ENCODE assay signal across 7 mouse cellular contexts in the genomic region with DNA sequence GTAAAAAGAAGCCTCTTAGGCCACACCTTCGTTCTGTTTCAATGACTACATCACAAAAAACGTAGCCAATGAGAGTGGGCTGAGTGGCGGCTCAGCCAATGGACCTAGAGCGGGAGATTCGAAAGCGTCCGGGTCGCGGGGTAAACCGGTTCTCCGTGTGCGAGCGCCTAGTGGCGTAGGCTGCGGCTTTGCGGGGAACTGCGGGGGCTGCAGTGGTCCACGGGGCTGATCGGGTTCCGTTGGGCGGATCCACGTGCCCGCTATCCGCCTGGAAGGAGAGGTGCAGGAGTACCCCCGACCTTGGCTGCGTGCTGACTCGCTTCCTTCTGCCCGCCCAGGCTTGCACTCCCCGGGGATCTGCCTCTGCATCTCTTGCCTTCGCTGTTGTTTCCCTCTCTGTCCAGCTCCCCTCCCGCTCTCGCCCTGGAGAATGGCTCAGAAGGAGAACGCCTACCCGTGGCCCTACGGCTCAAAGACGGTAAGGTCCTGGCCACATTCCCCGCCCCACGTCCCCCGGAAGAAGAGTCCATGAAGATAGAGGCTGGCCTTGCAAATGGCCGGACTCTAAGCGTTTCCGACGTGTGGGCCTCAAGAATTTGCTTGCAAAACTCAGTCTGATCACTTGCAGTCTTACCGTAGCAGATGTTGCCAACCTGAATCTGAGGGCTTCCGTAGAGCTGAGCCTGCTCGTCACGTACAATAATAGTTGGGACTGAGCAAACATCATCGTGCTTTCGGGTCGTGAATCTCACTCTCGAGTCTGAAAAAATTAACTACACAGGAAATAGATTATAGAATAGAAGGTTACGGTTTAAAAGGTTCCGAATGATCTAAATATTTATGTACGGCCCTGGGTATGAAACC. TPM values are rescaled to one million over a fixed set of nuclear protein-coding genes. Genes with fewer than 3 reads are reported as not detected.
A peak's percentile ranks its signal among the peaks of the same experiment; 100 is the strongest.
DNase-seq lines count a peak whose midpoint lies in the region; ATAC-seq lines count a peak whose summit lies in the region.

A gene (plus strand): TSS at position 117 of the 864 bp plus-strand sequence.

- peaks cover 9% of the 10 kb centered on the region for H3K4me1 ChIP-seq in hindbrain, embryonic 15.5 days (replicated peaks)

- no peaks in the 10 kb centered on the region for H3K27me3 ChIP-seq in hindbrain, embryonic 15.5 days

- peak; percentile 68 for ATAC-seq in hindbrain, embryonic 15.5 days (ENCODE audit: low FRiP score, low read depth)

- WGBS in hindbrain, embryonic 15.5 days: 1% methylated on average over 54 of the region's 54 CpGs

- H3K9me3 ChIP-seq in hindbrain, embryonic 15.5 days: no peaks in the 10 kb centered on the region

- H3K27ac ChIP-seq in hindbrain, embryonic 15.5 days (replicated peaks): 0 out of 2 replicates have a peak within 1 kb of the TSS, but pooled peaks have one; percentile 16

- H3K36me3 ChIP-seq in hindbrain, embryonic 15.5 days: no peaks in the 10 kb centered on the region

- peak within 1 kb of the TSS; percentile 91 for H3K4me2 ChIP-seq in hindbrain, embryonic 15.5 days

- H3K9ac ChIP-seq in hindbrain, embryonic 15.5 days: peak within 1 kb of the TSS; percentile 32; the same call in 1 of the 2 replicates

- peak within 1 kb of the TSS; percentile 53 for H3K4me3 ChIP-seq in hindbrain, embryonic 15.5 days

- peak; percentile 91 for DNase-seq in adipocyte (ENCODE audit: low spot score)
- peak; percentile 71 to 89 for DNase-seq in cerebellum, postnatal 25 days
- peak; percentile 61 to 72 for DNase-seq in frontal cortex, postnatal 36 days (ENCODE audit: low spot score in 2 of 2)
- peak; percentile 66 to 78 for DNase-seq in left cerebral cortex, postnatal 25 days (ENCODE audit: low spot score in 2 of 2)
- peak; percentile 93 for DNase-seq in mesoderm, embryonic 11.5 days (ENCODE audit: low read depth, low spot score)
- DNase-seq in right cerebral cortex, postnatal 4 days: peak; percentile 88

- intact Hi-C loops in left cerebral cortex, postnatal 25 days (cut with DNase I): no loop called here

RNA-seq across cellular contexts. Expression of the gene that starts here (rescaled TPM):
- 28.6 and 36.1 TPM in 2 replicates for polyA plus RNA-seq in hindbrain, embryonic 15.5 days (2015; fragmentation: Nextera tagmentation; extraction: Ambion mirVana)
- under 1 TPM; 0.73 to 0.99 TPM for total RNA-seq in left cerebral cortex, postnatal 25 days (2021)

Comparison
In these comparisons a context has a peak if more than half of its experiments do, and no peak if none do; other contexts are left out.
1. Peak in every context shown above with its lines: DNase-seq, ATAC-seq, H3K4me3 ChIP-seq and H3K27ac ChIP-seq.
2. Peak in DNase-seq in left cerebral cortex, postnatal 25 days; RNA of the gene not detected or under 1 TPM.